Mouse (Mus musculus): ENCODE measurements around the gene Fbln1.

Gene Fbln1

GRCm38 (mm10) chr15:85208332-85208731, 2.6 kb downstream of the Fbln1 start:
- Histone ChIP-seq H3K4me3 (replicated peaks; ENCODE audit: low read length) (peak overlapping the region; percentile 85), H3K4me1 (replicated peaks; ENCODE audit: low read depth, low read length) (peaks cover 90% of the 10 kb centered on the region), H3K9me3 (ENCODE audit: low read length) (no peaks in the 10 kb centered on the region), H3K27me3 (ENCODE audit: insufficient read depth, low read length) (peaks cover 18% of the 10 kb centered on the region), H3K36me3 (ENCODE audit: insufficient read depth, low read length) (peaks cover 11% of the 10 kb centered on the region)
- TF ChIP-seq POU5F1 (IDR thresholded peaks at IDR 0.05; ENCODE audit: borderline replicate concordance, low read length) (no peak), NANOG (IDR thresholded peaks at IDR 0.05; ENCODE audit: borderline replicate concordance, low read length) (no peak), CTCF (conservative IDR thresholded peaks at IDR 0.05; ENCODE audit: low read length) (no peak)

GRCm38 (mm10) chr15:85209341-85209740, 3.6 kb downstream of the Fbln1 start:
- Histone ChIP-seq H3K4me3 (replicated peaks; ENCODE audit: low read length) (peak overlapping the region; percentile 76; the same call in 1 of the 2 replicates), H3K4me1 (replicated peaks; ENCODE audit: low read depth, low read length) (peaks cover 87% of the 10 kb centered on the region), H3K27me3 (ENCODE audit: insufficient read depth, low read length) (peaks cover 10% of the 10 kb centered on the region), H3K36me3 (ENCODE audit: insufficient read depth, low read length) (peaks cover 16% of the 10 kb centered on the region), H3K9me3 (ENCODE audit: low read length) (no peaks in the 10 kb centered on the region)
- TF ChIP-seq NANOG (IDR thresholded peaks at IDR 0.05; ENCODE audit: borderline replicate concordance, low read length) (no peak), CTCF (conservative IDR thresholded peaks at IDR 0.05; ENCODE audit: low read length) (peak; percentile 90)

GRCm38 (mm10) chr15:85210686-85211085, 4.9 kb downstream of the Fbln1 start:
- Histone ChIP-seq H3K4me3 (replicated peaks; ENCODE audit: low read length) (peak overlapping the region; percentile 76), H3K9me3 (ENCODE audit: low read length) (no peaks in the 10 kb centered on the region), H3K36me3 (ENCODE audit: insufficient read depth, low read length) (peaks cover 22% of the 10 kb centered on the region), H3K4me1 (replicated peaks; ENCODE audit: low read depth, low read length) (peaks cover 86% of the 10 kb centered on the region), H3K27me3 (ENCODE audit: insufficient read depth, low read length) (no peaks in the 10 kb centered on the region)
- no peak for TF ChIP-seq CTCF (conservative IDR thresholded peaks at IDR 0.05; ENCODE audit: low read length)

GRCm38 (mm10) chr15:85211101-85211760, 5.5 kb downstream of the Fbln1 start:
- Histone ChIP-seq H3K36me3 (ENCODE audit: insufficient read depth, low read length) (peaks cover 24% of the 10 kb centered on the region), H3K4me1 (replicated peaks; ENCODE audit: low read depth, low read length) (peaks cover 90% of the 10 kb centered on the region), H3K4me3 (replicated peaks; ENCODE audit: low read length) (peak overlapping the region; percentile 76), H3K27me3 (ENCODE audit: insufficient read depth, low read length) (no peaks in the 10 kb centered on the region), H3K9me3 (ENCODE audit: low read length) (no peaks in the 10 kb centered on the region)
- TF ChIP-seq CTCF (conservative IDR thresholded peaks at IDR 0.05; ENCODE audit: low read length) = no peak

- TF ChIP-seq POU5F1 (IDR thresholded peaks at IDR 0.05; ENCODE audit: borderline replicate concordance, low read length) = no peak
- peak; percentile 76 for TF ChIP-seq CTCF (conservative IDR thresholded peaks at IDR 0.05; ENCODE audit: low read length)
- no peaks in the 10 kb centered on the region for H3K27me3 ChIP-seq (ENCODE audit: insufficient read depth, low read length)
Measured at GRCm38 (mm10) chr15:85216069-85216813, 10.5 kb downstream of the Fbln1 start.

GRCm38 (mm10) chr15:85218617-85219265, 13.0 kb downstream of the Fbln1 start:
- H3K4me3 ChIP-seq (replicated peaks; ENCODE audit: low read length) = no peak overlapping the region
- H3K27me3 ChIP-seq (ENCODE audit: insufficient read depth, low read length) = no peaks in the 10 kb centered on the region

More at GRCm38 (mm10) chr15:85216069-85216813, 10.5 kb downstream of the Fbln1 start:
- peaks cover 90% of the 10 kb centered on the region for H3K4me1 ChIP-seq (replicated peaks; ENCODE audit: low read depth, low read length)
- H3K36me3 ChIP-seq (ENCODE audit: insufficient read depth, low read length) = peaks cover 56% of the 10 kb centered on the region
- H3K9me3 ChIP-seq (ENCODE audit: low read length) = no peaks in the 10 kb centered on the region
- H3K4me3 ChIP-seq (replicated peaks; ENCODE audit: low read length) = no peak overlapping the region

GRCm38 (mm10) chr15:85220371-85220770, 14.6 kb downstream of the Fbln1 start:
- Histone ChIP-seq H3K9me3 (ENCODE audit: low read length) (no peaks in the 10 kb centered on the region), H3K4me1 (replicated peaks; ENCODE audit: low read depth, low read length) (peaks cover 77% of the 10 kb centered on the region), H3K27me3 (ENCODE audit: insufficient read depth, low read length) (no peaks in the 10 kb centered on the region), H3K4me3 (replicated peaks; ENCODE audit: low read length) (no peak overlapping the region), H3K36me3 (ENCODE audit: insufficient read depth, low read length) (peaks cover 82% of the 10 kb centered on the region)
- TF ChIP-seq NANOG (IDR thresholded peaks at IDR 0.05; ENCODE audit: borderline replicate concordance, low read length) (no peak), CTCF (conservative IDR thresholded peaks at IDR 0.05; ENCODE audit: low read length) (no peak), POU5F1 (IDR thresholded peaks at IDR 0.05; ENCODE audit: borderline replicate concordance, low read length) (no peak)

More at GRCm38 (mm10) chr15:85218617-85219265, 13.0 kb downstream of the Fbln1 start:
- TF ChIP-seq POU5F1 (IDR thresholded peaks at IDR 0.05; ENCODE audit: borderline replicate concordance, low read length) (no peak), CTCF (conservative IDR thresholded peaks at IDR 0.05; ENCODE audit: low read length) (no peak)
- peaks cover 70% of the 10 kb centered on the region for H3K36me3 ChIP-seq (ENCODE audit: insufficient read depth, low read length)
- peaks cover 84% of the 10 kb centered on the region for H3K4me1 ChIP-seq (replicated peaks; ENCODE audit: low read depth, low read length)
- H3K9me3 ChIP-seq (ENCODE audit: low read length) = no peaks in the 10 kb centered on the region

- TF ChIP-seq CTCF (conservative IDR thresholded peaks at IDR 0.05; ENCODE audit: low read length) = no peak
- no peak for TF ChIP-seq POU5F1 (IDR thresholded peaks at IDR 0.05; ENCODE audit: borderline replicate concordance, low read length)
- TF ChIP-seq NANOG (IDR thresholded peaks at IDR 0.05; ENCODE audit: borderline replicate concordance, low read length) = no peak
Measured at GRCm38 (mm10) chr15:85221115-85221854, 15.5 kb downstream of the Fbln1 start.

More at GRCm38 (mm10) chr15:85221115-85221854, 15.5 kb downstream of the Fbln1 start:
- H3K4me3 ChIP-seq (replicated peaks; ENCODE audit: low read length) = no peak overlapping the region
- H3K27me3 ChIP-seq (ENCODE audit: insufficient read depth, low read length) = no peaks in the 10 kb centered on the region
- peaks cover 85% of the 10 kb centered on the region for H3K36me3 ChIP-seq (ENCODE audit: insufficient read depth, low read length)
- no peaks in the 10 kb centered on the region for H3K9me3 ChIP-seq (ENCODE audit: low read length)
- peaks cover 77% of the 10 kb centered on the region for H3K4me1 ChIP-seq (replicated peaks; ENCODE audit: low read depth, low read length)

Data from E14TG2a.4 (cell line).